10 mouse cellular contexts compared by ENCODE assay signal in genomic region chr11:44401635-44402548, GRCm38 (mm10). TPM values are rescaled to one million over a fixed set of nuclear protein-coding genes. Genes with fewer than 3 reads are reported as not detected.
DNase-seq lines count a peak whose midpoint lies in the region; ATAC-seq lines count a peak whose summit lies in the region.
"Had no signal": no experiment of that assay in that cellular context is flagged by ENCODE, and none has a peak within 500 bp of the region (broad histone marks: within the 10 kb centered on the region; RNA-seq: fewer than 3 reads in every experiment).

No protein-coding gene starts in this region.

- 0 out of 2 replicates have a peak, but pooled peaks have one; percentile 11 for ATAC-seq in lung, embryonic 16.5 days (ENCODE audit: low read depth)
- ATAC-seq in embryonic facial prominence, embryonic 15.5 days (ENCODE audit: insufficient number of reproducible peaks, low FRiP score, low TSS enrichment, low read depth): peak; percentile 19; the same call in 1 of the 2 replicates
- no peak for ATAC-seq in megakaryocyte, adult 5-6 weeks (ENCODE audit: poor library complexity, severe bottlenecking)

- no peaks in the 10 kb centered on the region; the same call in 1 of the 2 replicates for H3K4me1 ChIP-seq in lung, embryonic 16.5 days (replicated peaks; ENCODE audit: control insufficient read depth, insufficient read depth, low read length)
- H3K4me1 ChIP-seq in embryonic facial prominence, embryonic 15.5 days: 0 out of 2 replicates have a peak, but pooled peaks cover 6% of the 10 kb centered on the region

- no peak overlapping the region for H3K4me2 ChIP-seq in lung, embryonic 16.5 days (ENCODE audit: low read depth, low read length)
- H3K4me2 ChIP-seq in embryonic facial prominence, embryonic 15.5 days (replicated peaks): no peak overlapping the region
- H3K4me2 ChIP-seq: embryonic facial prominence, embryonic 13.5 days; limb, embryonic 12.5 days had no signal

- no peaks in the 10 kb centered on the region for H3K9me3 ChIP-seq in lung, embryonic 16.5 days (ENCODE audit: control insufficient read depth, low read length)
- H3K9me3 ChIP-seq in embryonic facial prominence, embryonic 15.5 days (replicated peaks): no peaks in the 10 kb centered on the region
- H3K9me3 ChIP-seq: embryonic facial prominence, embryonic 13.5 days; limb, embryonic 12.5 days had no signal

- H3K27ac ChIP-seq in lung, embryonic 16.5 days (ENCODE audit: low read length): no peak overlapping the region
- no peak overlapping the region for H3K27ac ChIP-seq in embryonic facial prominence, embryonic 15.5 days (replicated peaks)
- H3K27ac ChIP-seq: embryonic facial prominence, embryonic 13.5 days; limb, embryonic 12.5 days had no signal

- no peaks in the 10 kb centered on the region for H3K36me3 ChIP-seq in lung, embryonic 16.5 days (ENCODE audit: control insufficient read depth, insufficient read depth, low read length)
- no peaks in the 10 kb centered on the region for H3K36me3 ChIP-seq in embryonic facial prominence, embryonic 15.5 days
- H3K36me3 ChIP-seq: embryonic facial prominence, embryonic 13.5 days; limb, embryonic 12.5 days had no signal

- no peak overlapping the region for H3K4me3 ChIP-seq in lung, embryonic 16.5 days (ENCODE audit: low read length)
- H3K4me3 ChIP-seq in embryonic facial prominence, embryonic 15.5 days (replicated peaks): no peak overlapping the region
- H3K4me3 ChIP-seq: embryonic facial prominence, embryonic 13.5 days; limb, embryonic 12.5 days had no signal

- DNase-seq in frontal cortex, postnatal 10 days (ENCODE audit: low spot score in 2 of 2): peak; percentile 12 to 16
- no peak for DNase-seq in frontal cortex, postnatal 14 days (ENCODE audit: low spot score in 2 of 2)
- no peak for DNase-seq in lung, adult 18-20 months
- peak; percentile 64 for DNase-seq in retina, postnatal 1 day
- no peak for DNase-seq in gastrocnemius, postnatal 10 days

- H3K27me3 ChIP-seq in lung, embryonic 16.5 days (ENCODE audit: control insufficient read depth, insufficient read depth, low read depth, low read length): no peaks in the 10 kb centered on the region; the same call in 1 of the 2 replicates
- 0 out of 2 replicates have a peak, but pooled peaks cover 4% of the 10 kb centered on the region for H3K27me3 ChIP-seq in embryonic facial prominence, embryonic 15.5 days
- H3K27me3 ChIP-seq: embryonic facial prominence, embryonic 13.5 days had no signal

- no peak overlapping the region for H3K9ac ChIP-seq in lung, embryonic 16.5 days (ENCODE audit: low read length)
- no peak overlapping the region for H3K9ac ChIP-seq in embryonic facial prominence, embryonic 15.5 days
- H3K9ac ChIP-seq: embryonic facial prominence, embryonic 13.5 days; limb, embryonic 12.5 days had no signal

- 27% methylated on average over 5 of the region's 5 CpGs for whole genome bisulfite sequencing in lung, embryonic 16.5 days
- WGBS in embryonic facial prominence, embryonic 15.5 days: 26% methylated on average over 5 of the region's 5 CpGs

RNA-seq across cellular contexts. Expression of gene Il12b, which starts 2.0 kb away (rescaled TPM):
- polyA plus RNA-seq in lung, embryonic 16.5 days (2015; fragmentation: Nextera tagmentation; extraction: Ambion mirVana): not detected in 2 replicates
- polyA plus RNA-seq in embryonic facial prominence, embryonic 15.5 days (2015; fragmentation: Nextera tagmentation; extraction: Ambion mirVana): not detected in 2 replicates
- not detected in 2 replicates for total RNA-seq in megakaryocyte, adult 5-6 weeks (2015)
- not detected in 2 replicates for total RNA-seq in megakaryocyte, adult 5-6 weeks (2017)
- total RNA-seq in gastrocnemius, postnatal 10 days (2021): not detected
- polyA plus RNA-seq: embryonic facial prominence, embryonic 13.5 days; limb, embryonic 12.5 days had no signal

Comparison
In these comparisons a context has a peak if more than half of its experiments do, and no peak if none do; other contexts are left out.
1. DNase-seq: peak in frontal cortex, postnatal 10 days (2 of 2) and retina, postnatal 1 day (single experiment); none in frontal cortex, postnatal 14 days (0 of 2), lung, adult 18-20 months (0 of 2) and gastrocnemius, postnatal 10 days (single experiment).